In genomic region chr10:56519041-56519440, GRCm38 (mm10) we compare ENCODE assay signal across 22 mouse cellular contexts.
DNase-seq lines count a peak whose midpoint lies in the region; TF ChIP-seq lines count a peak whose summit lies in the region.
"Had no signal": no experiment of that assay in that cellular context is flagged by ENCODE, and none has a peak within 500 bp of the region (broad histone marks: within the 10 kb centered on the region; RNA-seq: fewer than 3 reads in every experiment).

No protein-coding gene starts in this region.

- H3K4me3 ChIP-seq in gastrocnemius, adult 2 months = no peak overlapping the region
- H3K4me3 ChIP-seq: embryonic facial prominence, embryonic 13.5 days; kidney, embryonic 15.5 days; layer of hippocampus, adult 2 months; limb, embryonic 13.5 days; lung, embryonic 15.5 days; megakaryocyte, embryonic 14.5 days; midbrain, embryonic 13.5 days had no signal

- H3K27ac ChIP-seq in gastrocnemius, adult 2 months = no peak overlapping the region
- H3K27ac ChIP-seq: embryonic facial prominence, embryonic 13.5 days; kidney, embryonic 15.5 days; layer of hippocampus, adult 2 months; limb, embryonic 13.5 days; lung, embryonic 15.5 days; midbrain, embryonic 13.5 days had no signal

- intact Hi-C loops in gastrocnemius, adult 2 months (cut with DNase I) = no loop called here

- no peak for TF ChIP-seq CTCF in gastrocnemius, adult 2 months (IDR thresholded peaks at IDR 0.05)

- DNase-seq in gastrocnemius, adult 18-20 months (ENCODE audit: low spot score) = peak; percentile 17
- no peak for DNase-seq in gastrocnemius, adult 2 months
- peak; percentile 77 for DNase-seq in ovary, adult 18-20 months (ENCODE audit: low spot score)
- DNase-seq in ovary, postnatal 14 days (ENCODE audit: low spot score) = no peak
- DNase-seq in adrenal gland, postnatal 14 days = peak; percentile 30
- DNase-seq in skeletal muscle tissue, adult 2 months (ENCODE audit: low read depth, low spot score) = peak; percentile 42
- no peak for DNase-seq in yolk sac, embryonic 10.5 days (ENCODE audit: low spot score)
- DNase-seq: cerebellum, adult 11 months; cerebellum, adult 9-10 months; gastrocnemius, postnatal 10 days; heart, postnatal 14 days; kidney, adult 18-20 months; kidney, postnatal 36 days; lung, postnatal 4 days; right cerebral cortex, postnatal 4 days had no signal

Comparison
In these comparisons a context has a peak if more than half of its experiments do, and no peak if none do; other contexts are left out.
1. DNase-seq: peak in gastrocnemius, adult 18-20 months (single experiment), ovary, adult 18-20 months (single experiment), adrenal gland, postnatal 14 days (single experiment) and skeletal muscle tissue, adult 2 months (single experiment); none in gastrocnemius, adult 2 months (single experiment), ovary, postnatal 14 days (single experiment) and yolk sac, embryonic 10.5 days (single experiment).